Mouse (Mus musculus): ENCODE measurements around the gene Tigd4. TPM values are rescaled to one million over a fixed set of nuclear protein-coding genes. Genes with fewer than 3 reads are reported as not detected.

Tigd4 gene
- 0.24 TPM for polyA plus RNA-seq (2014; fragmentation: Illumina TruSeq; extraction: RNeasy Lipid Tissue Mini Kit (QIAGEN cat#74804); ENCODE audit: low read depth, low replicate concordance)

DNA sequence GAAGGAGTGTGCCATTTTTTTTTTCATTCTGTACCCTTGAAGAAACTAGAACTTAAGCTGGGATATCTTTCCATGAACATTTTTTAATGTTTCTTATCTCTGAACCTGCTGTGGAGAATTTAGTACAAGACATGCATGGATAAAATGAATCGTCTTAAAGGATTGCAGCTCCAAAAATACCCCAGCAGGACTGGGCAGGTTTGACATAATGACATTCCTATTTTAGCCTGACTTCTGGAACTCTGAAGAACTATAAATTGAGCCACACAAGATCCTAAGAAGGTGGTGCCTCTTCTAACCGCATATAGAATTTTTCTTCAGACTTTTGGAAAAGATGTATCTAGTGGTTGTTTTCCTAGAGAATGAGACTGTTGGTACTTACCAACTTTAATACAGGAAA is at the start of gene Tigd4:
Gene Tigd4, plus strand, starts transcription at position 301 of the 400 bp plus-strand sequence.

DNA sequence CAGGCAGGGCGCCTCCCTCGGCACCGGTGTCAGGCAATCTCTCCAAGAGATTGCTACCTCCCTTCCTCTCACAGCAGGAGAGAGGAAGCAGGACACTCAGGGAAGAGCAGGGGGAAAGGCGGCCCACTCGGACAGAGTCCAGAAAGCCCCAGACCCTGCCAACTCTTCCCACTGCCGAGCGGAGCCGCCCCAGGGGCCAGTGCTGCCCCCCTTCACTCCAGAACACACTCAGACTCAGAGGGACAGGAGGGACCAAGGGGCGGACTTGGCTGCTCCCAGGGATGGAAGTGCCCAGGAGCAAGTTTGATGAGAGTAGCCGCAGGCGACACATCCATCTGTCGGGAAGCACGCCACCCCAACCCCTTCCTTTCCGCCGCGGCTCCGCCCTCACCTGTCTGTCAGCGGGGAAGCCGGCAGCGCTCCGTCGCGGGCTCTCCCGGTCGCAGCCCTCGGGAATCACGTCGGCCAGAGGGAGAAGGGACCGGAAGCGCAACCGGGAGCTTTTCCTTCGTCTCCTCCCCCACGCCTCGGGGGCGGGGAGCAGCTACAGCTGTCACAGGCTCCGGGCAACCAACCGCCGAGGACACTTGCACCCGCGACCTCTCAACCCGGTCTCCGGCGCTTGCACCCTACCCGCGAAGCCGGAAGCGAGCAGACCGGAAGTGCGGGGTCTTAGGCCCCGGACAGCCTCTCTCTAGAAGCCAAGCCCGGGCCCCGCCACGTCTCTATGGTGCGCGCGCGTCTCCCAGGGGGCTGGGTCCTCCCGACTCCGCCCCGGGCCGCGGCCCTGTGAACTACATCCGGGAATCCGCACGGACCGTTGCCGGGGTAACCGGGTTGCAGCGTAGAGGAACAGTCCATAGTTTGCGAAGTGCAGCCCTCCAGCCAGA is 11.1 kb upstream of the Tigd4 start, which contains the start of gene Arfip1:
Gene Arfip1, minus strand, starts transcription at position 603 of the 890 bp plus-strand sequence.

Other genes starting within 250 kb of the Tigd4 start
- 0.49 TPM for gene Fhdc1, start 113.1 kb upstream of the Tigd4 start, polyA plus RNA-seq (2014; fragmentation: Illumina TruSeq; extraction: RNeasy Lipid Tissue Mini Kit (QIAGEN cat#74804); ENCODE audit: low read depth, low replicate concordance)
- gene Arfip1, start 10.9 kb upstream of the Tigd4 start, polyA plus RNA-seq (2014; fragmentation: Illumina TruSeq; extraction: RNeasy Lipid Tissue Mini Kit (QIAGEN cat#74804); ENCODE audit: low read depth, low replicate concordance): 115 TPM
- gene Tmem154, start 72.6 kb downstream of the Tigd4 start, polyA plus RNA-seq (2014; fragmentation: Illumina TruSeq; extraction: RNeasy Lipid Tissue Mini Kit (QIAGEN cat#74804); ENCODE audit: low read depth, low replicate concordance): 0.65 TPM
- gene Fbxw7, start 221.7 kb downstream of the Tigd4 start, polyA plus RNA-seq (2014; fragmentation: Illumina TruSeq; extraction: RNeasy Lipid Tissue Mini Kit (QIAGEN cat#74804); ENCODE audit: low read depth, low replicate concordance): 12.3 TPM

Data from kidney, adult 10 weeks (tissue).